Mouse (Mus musculus) lung, adult 2 months (tissue): ENCODE data around the gene Grb2.

Source experiments
- CTCF ChIP-seq: fragments of 200-500 bp; IDR thresholded peaks from 2 replicates; pipeline ENCODE4 v1.5.1; 2011; ENCODE audit warnings: mild to moderate bottlenecking, low read length, control low read depth; ENCODE audit not compliant: insufficient read depth
- POLR2A ChIP-seq: fragments of 200-500 bp; IDR thresholded peaks from 2 replicates; pipeline ENCODE4 v1.6.1; 2011; ENCODE audit warnings: low read depth, mild to moderate bottlenecking, control low read depth, low read length, borderline replicate concordance; ENCODE audit errors: extremely low read depth

- TF ChIP-seq CTCF (no peak), POLR2A (no peak)
These were observed 77.6 kb downstream of the Grb2 start for GRCm38 (mm10) chr11:115630532-115631504.
